Mouse (Mus musculus): ENCODE results near the gene Stx16. TPM values are rescaled to one million over a fixed set of nuclear protein-coding genes. Genes with fewer than 3 reads are reported as not detected.
A peak's percentile ranks its signal among the peaks of the same experiment; 100 is the strongest.

The Stx16 gene
- total RNA-seq, 2 experiments from 2014 or later: 58.2 to 62.5 TPM

- DNase-seq (ENCODE audit: low spot score in 2 of 2): peak in 1 of 2 experiments; percentile 3
Measured at GRCm38 (mm10) chr2:174075072-174075570, 987 bp upstream of the Stx16 start.

- no peak for DNase-seq (ENCODE audit: low spot score in 2 of 2)
Measured at GRCm38 (mm10) chr2:174076433-174076824, 321 bp downstream of the Stx16 start.

- no peak for DNase-seq (ENCODE audit: low spot score in 2 of 2)
Measured at GRCm38 (mm10) chr2:174077004-174077695, 1.0 kb downstream of the Stx16 start.

GRCm38 (mm10) chr2:174077776-174078338 lies 1.7 kb downstream of the Stx16 start:
- DNase-seq (ENCODE audit: low spot score in 2 of 2): no peak

GRCm38 (mm10) chr2:174081833-174082232 lies 5.7 kb downstream of the Stx16 start:
- DNase-seq (ENCODE audit: low spot score in 2 of 2): no peak

- no peak for DNase-seq (ENCODE audit: low spot score in 2 of 2)
Measured at GRCm38 (mm10) chr2:174082380-174082918, 6.3 kb downstream of the Stx16 start.

- no peak for DNase-seq (ENCODE audit: low spot score in 2 of 2)
Measured at GRCm38 (mm10) chr2:174095086-174095485, 19.0 kb downstream of the Stx16 start.

GRCm38 (mm10) chr2:174102399-174102798 lies 26.3 kb downstream of the Stx16 start:
- no peak for DNase-seq (ENCODE audit: low spot score in 2 of 2)

GRCm38 (mm10) chr2:174103527-174103926 lies 27.4 kb downstream of the Stx16 start:
- DNase-seq (ENCODE audit: low spot score in 2 of 2): no peak

- DNase-seq (ENCODE audit: low spot score in 2 of 2): no peak
Measured at GRCm38 (mm10) chr2:174107375-174107774, 31.3 kb downstream of the Stx16 start.

GRCm38 (mm10) chr2:174109991-174110782 lies 34.1 kb downstream of the Stx16 start, which contains the start of gene Npepl1:
TSS of gene Npepl1 (plus strand) at chr2:174110349.
- peak; percentile 25 to 32 for DNase-seq (ENCODE audit: low spot score in 2 of 2)

GRCm38 (mm10) chr2:174110783-174111549 lies 34.9 kb downstream of the Stx16 start:
- DNase-seq (ENCODE audit: low spot score in 2 of 2): no peak

GRCm38 (mm10) chr2:174112931-174113330 lies 36.8 kb downstream of the Stx16 start:
- no peak for DNase-seq (ENCODE audit: low spot score in 2 of 2)

- no peak for DNase-seq (ENCODE audit: low spot score in 2 of 2)
Measured at GRCm38 (mm10) chr2:174114148-174114864, 38.2 kb downstream of the Stx16 start.

- DNase-seq (ENCODE audit: low spot score in 2 of 2): no peak
Measured at GRCm38 (mm10) chr2:174116929-174117328, 40.8 kb downstream of the Stx16 start.

- DNase-seq (ENCODE audit: low spot score in 2 of 2): no peak
Measured at GRCm38 (mm10) chr2:174118141-174118540, 42.0 kb downstream of the Stx16 start.

- no peak for DNase-seq (ENCODE audit: low spot score in 2 of 2)
Measured at GRCm38 (mm10) chr2:174119259-174119658, 43.2 kb downstream of the Stx16 start.

- DNase-seq (ENCODE audit: low spot score in 2 of 2): no peak
Measured at GRCm38 (mm10) chr2:174120631-174121030, 44.5 kb downstream of the Stx16 start.

- no peak for DNase-seq (ENCODE audit: low spot score in 2 of 2)
Measured at GRCm38 (mm10) chr2:174121411-174121947, 45.4 kb downstream of the Stx16 start.

- DNase-seq (ENCODE audit: low spot score in 2 of 2): no peak
Measured at GRCm38 (mm10) chr2:174122331-174122730, 46.2 kb downstream of the Stx16 start.

All from left cerebral cortex, adult 18-20 months (tissue).